Mouse (Mus musculus) stomach, postnatal 0 days (tissue): ENCODE results near the gene Tgfb1i1.

Experiments used
- CTCF ChIP-seq: IDR thresholded peaks from 2 replicates; pipeline ENCODE4 v1.5.1; 2016; ENCODE audit warnings: antibody characterized with exemption, low read depth, mild to moderate bottlenecking, moderate library complexity
- EP300 ChIP-seq: optimal IDR thresholded peaks from 2 replicates; pipeline ENCODE3; 2016; ENCODE audit warnings: antibody characterized with exemption

- TF ChIP-seq EP300: no peak
- no peak for TF ChIP-seq CTCF
Measured at GRCm38 (mm10) chr7:128201607-128202006, 45.0 kb upstream of the Tgfb1i1 start.
